Mouse (Mus musculus): Measurements from ENCODE around the gene Crtc2. TPM values are rescaled to one million over a fixed set of nuclear protein-coding genes. Genes with fewer than 3 reads are reported as not detected.
"Not testable (repeated sequence)": the region's sequence is repeated elsewhere in the genome, so short reads cannot be mapped to it uniquely, and the experiment has no call there.

Crtc2 gene
- total RNA-seq, 1 experiment from 2014 or later = 18.8 TPM

GRCm38 (mm10) chr3:90279743-90280142 is 25.8 kb downstream of the Crtc2 start:
- ATAC-seq (replicated peaks in 1 of 2; ENCODE audit: insufficient read depth in 1 of 2, low FRiP score in 2 of 2, low TSS enrichment in 1 of 2, low read depth in 1 of 2, poor library complexity in 2 of 2, severe bottlenecking in 2 of 2) = no peak

- no peak for ATAC-seq (replicated peaks in 1 of 2; ENCODE audit: insufficient read depth in 1 of 2, low FRiP score in 2 of 2, low TSS enrichment in 1 of 2, low read depth in 1 of 2, poor library complexity in 2 of 2, severe bottlenecking in 2 of 2)
Measured at GRCm38 (mm10) chr3:90280708-90281107, 26.7 kb downstream of the Crtc2 start.

GRCm38 (mm10) chr3:90284150-90284549 is 30.2 kb downstream of the Crtc2 start:
- no peak for ATAC-seq (replicated peaks in 1 of 2; ENCODE audit: insufficient read depth in 1 of 2, low FRiP score in 2 of 2, low TSS enrichment in 1 of 2, low read depth in 1 of 2, poor library complexity in 2 of 2, severe bottlenecking in 2 of 2)

- not testable (repeated sequence) for ATAC-seq (replicated peaks in 1 of 2; ENCODE audit: insufficient read depth in 1 of 2, low FRiP score in 2 of 2, low TSS enrichment in 1 of 2, low read depth in 1 of 2, poor library complexity in 2 of 2, severe bottlenecking in 2 of 2)
Measured at GRCm38 (mm10) chr3:90289403-90289802, 35.4 kb downstream of the Crtc2 start.

- ATAC-seq (replicated peaks in 1 of 2; ENCODE audit: insufficient read depth in 1 of 2, low FRiP score in 2 of 2, low TSS enrichment in 1 of 2, low read depth in 1 of 2, poor library complexity in 2 of 2, severe bottlenecking in 2 of 2) = no peak
Measured at GRCm38 (mm10) chr3:90290602-90291001, 36.6 kb downstream of the Crtc2 start.

- no peak for ATAC-seq (replicated peaks in 1 of 2; ENCODE audit: insufficient read depth in 1 of 2, low FRiP score in 2 of 2, low TSS enrichment in 1 of 2, low read depth in 1 of 2, poor library complexity in 2 of 2, severe bottlenecking in 2 of 2)
Measured at GRCm38 (mm10) chr3:90291982-90292344, 38.0 kb downstream of the Crtc2 start.

- peak; percentile 98 to 99 for ATAC-seq (replicated peaks in 1 of 2; ENCODE audit: insufficient read depth in 1 of 2, low FRiP score in 2 of 2, low TSS enrichment in 1 of 2, low read depth in 1 of 2, poor library complexity in 2 of 2, severe bottlenecking in 2 of 2)
Measured at GRCm38 (mm10) chr3:90292345-90293275, 38.6 kb downstream of the Crtc2 start, which contains the start of gene Gatad2b. Gatad2b (plus strand) TSS chr3:90293178.

GRCm38 (mm10) chr3:90293352-90294063 is 39.5 kb downstream of the Crtc2 start:
- ATAC-seq (replicated peaks in 1 of 2; ENCODE audit: insufficient read depth in 1 of 2, low FRiP score in 2 of 2, low TSS enrichment in 1 of 2, low read depth in 1 of 2, poor library complexity in 2 of 2, severe bottlenecking in 2 of 2) = peak in 1 of 2 experiments; percentile 1; a peak in 1 of 4 replicates

- ATAC-seq (replicated peaks in 1 of 2; ENCODE audit: insufficient read depth in 1 of 2, low FRiP score in 2 of 2, low TSS enrichment in 1 of 2, low read depth in 1 of 2, poor library complexity in 2 of 2, severe bottlenecking in 2 of 2) = no peak
Measured at GRCm38 (mm10) chr3:90294064-90294440, 40.1 kb downstream of the Crtc2 start.

- no peak for ATAC-seq (replicated peaks in 1 of 2; ENCODE audit: insufficient read depth in 1 of 2, low FRiP score in 2 of 2, low TSS enrichment in 1 of 2, low read depth in 1 of 2, poor library complexity in 2 of 2, severe bottlenecking in 2 of 2)
Measured at GRCm38 (mm10) chr3:90294651-90295050, 40.7 kb downstream of the Crtc2 start.

GRCm38 (mm10) chr3:90305801-90306200 is 51.8 kb downstream of the Crtc2 start:
- no peak for ATAC-seq (replicated peaks in 1 of 2; ENCODE audit: insufficient read depth in 1 of 2, low FRiP score in 2 of 2, low TSS enrichment in 1 of 2, low read depth in 1 of 2, poor library complexity in 2 of 2, severe bottlenecking in 2 of 2)

- no peak for ATAC-seq (replicated peaks in 1 of 2; ENCODE audit: insufficient read depth in 1 of 2, low FRiP score in 2 of 2, low TSS enrichment in 1 of 2, low read depth in 1 of 2, poor library complexity in 2 of 2, severe bottlenecking in 2 of 2)
Measured at GRCm38 (mm10) chr3:90309589-90309988, 55.6 kb downstream of the Crtc2 start.

GRCm38 (mm10) chr3:90313367-90313766 is 59.4 kb downstream of the Crtc2 start:
- ATAC-seq (replicated peaks in 1 of 2; ENCODE audit: insufficient read depth in 1 of 2, low FRiP score in 2 of 2, low TSS enrichment in 1 of 2, low read depth in 1 of 2, poor library complexity in 2 of 2, severe bottlenecking in 2 of 2) = no peak; a peak in 1 of 4 replicates

Other genes starting within 250 kb of the Crtc2 start
- gene 4933434E20Rik, start 202.5 kb upstream of the Crtc2 start, total RNA-seq (2017) = 51.5 and 53.0 TPM in 2 replicates
- gene Ubap2l, start 201.5 kb upstream of the Crtc2 start, total RNA-seq (2017) = 196 and 198 TPM in 2 replicates
- 892 and 993 TPM in 2 replicates for gene Tpm3, start 181.5 kb upstream of the Crtc2 start, total RNA-seq (2017)
- gene Nup210l, start 150.0 kb upstream of the Crtc2 start, total RNA-seq (2017) = 0.45 and 0.88 TPM in 2 replicates
- 5,346 and 7,603 TPM in 2 replicates for gene Rps27, start 40.5 kb upstream of the Crtc2 start, total RNA-seq (2017)
- 3.8 and 5.8 TPM in 2 replicates for gene Rab13, start 40.5 kb upstream of the Crtc2 start, total RNA-seq (2017)
- 45.2 and 54.4 TPM in 2 replicates for gene Jtb, start 22.6 kb upstream of the Crtc2 start, total RNA-seq (2017)
- gene Creb3l4, start 10.7 kb upstream of the Crtc2 start, total RNA-seq (2017) = not detected in 2 replicates
- gene Slc39a1, start 6.0 kb upstream of the Crtc2 start, total RNA-seq (2017) = 48.2 and 61.7 TPM in 2 replicates
- 15.7 and 19.6 TPM in 2 replicates for gene Dennd4b, start 11.0 kb downstream of the Crtc2 start, total RNA-seq (2017)
- gene Gatad2b, start 39.0 kb downstream of the Crtc2 start, total RNA-seq (2017) = 33.5 and 34.1 TPM in 2 replicates
- gene Slc27a3, start 135.8 kb downstream of the Crtc2 start, total RNA-seq (2017) = 0.60 and 1.1 TPM in 2 replicates
- gene Ints3, start 179.5 kb downstream of the Crtc2 start, total RNA-seq (2017) = 20.9 and 22.6 TPM in 2 replicates
- gene Npr1, start 211.7 kb downstream of the Crtc2 start, total RNA-seq (2017) = 0.38 TPM in 1 of 2 replicates, not detected in the other
- gene Ilf2, start 222.0 kb downstream of the Crtc2 start, total RNA-seq (2017) = 203 and 236 TPM in 2 replicates
- 52.2 and 60.1 TPM in 2 replicates for gene Snapin, start 236.9 kb downstream of the Crtc2 start, total RNA-seq (2017)